28 mouse cellular contexts compared by ENCODE assay signal in genomic region chr10:115321317-115322035, GRCm38 (mm10). TPM values are rescaled to one million over a fixed set of nuclear protein-coding genes. Genes with fewer than 3 reads are reported as not detected.
DNase-seq lines count a peak whose midpoint lies in the region; ATAC-seq and TF ChIP-seq lines count a peak whose summit lies in the region.
"Had no signal": no experiment of that assay in that cellular context is flagged by ENCODE, and none has a peak within 500 bp of the region (broad histone marks: within the 10 kb centered on the region; RNA-seq: fewer than 3 reads in every experiment).

No protein-coding gene starts in this region.

- no peak for TF ChIP-seq CTCF in bone marrow, adult 2 months (IDR thresholded peaks at IDR 0.05; ENCODE audit: control insufficient read depth, insufficient read depth, low read length)

- 76% methylated on average over 5 of the region's 5 CpGs for WGBS in heart, embryonic 10.5 days
- WGBS in bone marrow, adult 2 months: 22% methylated on average over 5 of the region's 5 CpGs

- peak; percentile 57 to 70 for ATAC-seq in hematopoietic stem cell, adult 5-6 weeks (replicated peaks in 1 of 2; ENCODE audit: insufficient read depth in 1 of 2, low FRiP score in 2 of 2, low TSS enrichment in 1 of 2, low read depth in 1 of 2, poor library complexity in 2 of 2, severe bottlenecking in 2 of 2)
- ATAC-seq: activated CD4-positive, CD25-positive, alpha-beta regulatory T cell, adult 4 months; CD4-positive, CD25-positive, alpha-beta regulatory T cell, adult 4 months; forebrain, embryonic 13.5 days; forebrain, postnatal 0 days; hindbrain, embryonic 16.5 days; intestine, embryonic 15.5 days had no signal

- H3K36me3 ChIP-seq in heart, embryonic 10.5 days: no peaks in the 10 kb centered on the region
- H3K36me3 ChIP-seq: embryonic facial prominence, embryonic 10.5 days; embryonic facial prominence, embryonic 13.5 days; hindbrain, embryonic 10.5 days; hindbrain, embryonic 13.5 days; intestine, embryonic 15.5 days had no signal

- no peak overlapping the region for H3K4me3 ChIP-seq in heart, embryonic 10.5 days
- no peak overlapping the region for H3K4me3 ChIP-seq in bone marrow, adult 2 months (replicated peaks; ENCODE audit: control insufficient read depth, low read depth, low read length)
- H3K4me3 ChIP-seq: embryonic facial prominence, embryonic 10.5 days; embryonic facial prominence, embryonic 13.5 days; erythroblast, embryonic 14.5 days; forebrain, embryonic 13.5 days; gastrocnemius, adult 2 months; hindbrain, embryonic 10.5 days; hindbrain, embryonic 13.5 days; intestine, embryonic 15.5 days had no signal

- no peaks in the 10 kb centered on the region for H3K27me3 ChIP-seq in heart, embryonic 10.5 days (ENCODE audit: insufficient read depth, poor library complexity, severe bottlenecking)
- H3K27me3 ChIP-seq: hindbrain, embryonic 13.5 days; intestine, embryonic 15.5 days had no signal

- DNase-seq in heart, embryonic 10.5 days (ENCODE audit: low spot score): peak; percentile 53
- no peak for DNase-seq in heart, adult 8-10 months (ENCODE audit: low spot score)
- DNase-seq in 416B (ENCODE audit: low read depth): peak; percentile 45
- DNase-seq in neural tube, embryonic 10.5 days (ENCODE audit: extremely low spot score, low spot score): no peak
- DNase-seq in thymus, postnatal 10 days (ENCODE audit: low spot score in 2 of 2): no peak
- DNase-seq in layer of hippocampus, postnatal 36 days: no peak
- DNase-seq: adrenal gland, adult 8-10 months; adrenal gland, postnatal 25 days; cerebellum, adult 18-20 months; cerebellum, adult 9-11 months; cerebellum, postnatal 25 days; embryo, embryonic 11 days; forebrain, postnatal 0 days; gastrocnemius, adult 2 months; gastrocnemius, postnatal 14 days; heart, adult 18-20 months had no signal

- peaks cover under 1% of the 10 kb centered on the region; the same call in 1 of the 2 replicates for H3K4me1 ChIP-seq in heart, embryonic 10.5 days
- H3K4me1 ChIP-seq in bone marrow, adult 2 months (ENCODE audit: control insufficient read depth, insufficient read depth, low read length): no peaks in the 10 kb centered on the region; the same call in 1 of the 2 replicates
- H3K4me1 ChIP-seq: forebrain, embryonic 13.5 days; intestine, embryonic 15.5 days had no signal

- no peak for TF ChIP-seq POLR2A in bone marrow, adult 2 months (IDR thresholded peaks at IDR 0.05; ENCODE audit: borderline replicate concordance, control insufficient read depth, low read depth, low read length)

- H3K27ac ChIP-seq in heart, embryonic 10.5 days: no peak overlapping the region
- H3K27ac ChIP-seq in bone marrow, adult 2 months (ENCODE audit: control insufficient read depth, insufficient read depth, low read depth, low read length, poor library complexity): peak overlapping the region; percentile 85
- H3K27ac ChIP-seq: embryonic facial prominence, embryonic 10.5 days; embryonic facial prominence, embryonic 13.5 days; forebrain, embryonic 13.5 days; gastrocnemius, adult 2 months; hindbrain, embryonic 10.5 days; hindbrain, embryonic 13.5 days; intestine, embryonic 15.5 days had no signal

- no peaks in the 10 kb centered on the region for H3K9me3 ChIP-seq in heart, embryonic 10.5 days
- H3K9me3 ChIP-seq: embryonic facial prominence, embryonic 10.5 days; embryonic facial prominence, embryonic 13.5 days; forebrain, embryonic 13.5 days; hindbrain, embryonic 10.5 days; hindbrain, embryonic 13.5 days; intestine, embryonic 15.5 days had no signal

RNA-seq across cellular contexts. Expression of gene Rab21, which starts 6.1 kb away (rescaled TPM):
- 3.4 and 3.6 TPM in 2 replicates for polyA plus RNA-seq in heart, embryonic 10.5 days (2016; fragmentation: Nextera tagmentation; extraction: Ambion mirVana)
- 10 to 100 TPM; 74.8 to 90.9 (median 80.1) TPM for total RNA-seq in heart, adult 8-10 months (2022)
- 16.9 and 21.2 TPM in 2 replicates for polyA plus RNA-seq in bone marrow, adult 2 months (2011; ENCODE audit: insufficient read depth, insufficient read length, low replicate concordance, missing spikeins)
- 40.4 and 56.3 TPM in 2 replicates for total RNA-seq in hematopoietic stem cell, adult 5-6 weeks (2017)
- total RNA-seq in layer of hippocampus, postnatal 36 days (2021): 10 to 100 TPM; 52.7 to 58.9 TPM

RNA-seq across cellular contexts. Expression of gene Tmem19, which starts 40.8 kb away (rescaled TPM):
- polyA plus RNA-seq in heart, embryonic 10.5 days (2016; fragmentation: Nextera tagmentation; extraction: Ambion mirVana): 24.1 and 25.9 TPM in 2 replicates
- total RNA-seq in heart, adult 8-10 months (2022): 10 to 100 TPM in 3 of 4 experiments, 1 to 10 TPM in 1; 9.9 to 12.7 (median 11.3) TPM
- 7.5 and 12.2 TPM in 2 replicates for polyA plus RNA-seq in bone marrow, adult 2 months (2011; ENCODE audit: insufficient read depth, insufficient read length, low replicate concordance, missing spikeins)
- 13.1 and 19.0 TPM in 2 replicates for total RNA-seq in hematopoietic stem cell, adult 5-6 weeks (2017)
- 10 to 100 TPM; 39.7 to 41.7 TPM for total RNA-seq in layer of hippocampus, postnatal 36 days (2021)

Comparison
In these comparisons a context has a peak if more than half of its experiments do, and no peak if none do; other contexts are left out.
1. DNase-seq: peak in heart, embryonic 10.5 days (single experiment) and 416B (single experiment); none in heart, adult 8-10 months (single experiment), neural tube, embryonic 10.5 days (single experiment), thymus, postnatal 10 days (0 of 2) and layer of hippocampus, postnatal 36 days (0 of 2).